Mouse (Mus musculus): ENCODE measurements around the gene Arid1a. TPM values are rescaled to one million over a fixed set of nuclear protein-coding genes. Genes with fewer than 3 reads are reported as not detected.
"Not testable (repeated sequence)": the region's sequence is repeated elsewhere in the genome, so short reads cannot be mapped to it uniquely, and the experiment has no call there.

Gene Arid1a
- polyA plus RNA-seq, 1 experiment from 2014 or later: 7.6 TPM

DNA sequence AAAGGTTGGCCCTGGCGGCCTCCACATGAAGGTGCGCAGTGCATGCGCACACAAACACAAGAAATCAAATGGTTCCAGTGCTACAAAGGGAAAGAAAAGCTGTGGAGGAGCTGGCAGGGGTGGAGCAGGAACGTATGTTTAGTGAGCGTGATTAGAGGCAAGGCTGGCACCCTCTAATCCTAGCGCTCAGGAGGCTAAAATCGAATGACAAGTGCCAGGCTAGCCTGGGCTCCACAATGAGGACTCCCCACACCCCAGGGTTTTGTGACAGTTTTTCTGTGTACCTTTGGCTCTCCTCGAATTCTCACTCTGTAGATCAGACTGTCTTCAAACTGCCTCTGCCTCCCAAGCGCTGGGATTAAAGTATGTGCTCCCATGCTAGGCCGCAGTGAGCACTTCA is 103.8 kb downstream of the Arid1a start:
- Histone ChIP-seq H3K36me3 (ENCODE audit: control insufficient read depth, insufficient read depth) (no peaks in the 10 kb centered on the region), H3K4me2 (ENCODE audit: low read depth, low read length) (no peak overlapping the region), H3K9me3 (replicated peaks; ENCODE audit: control insufficient read depth, low read length) (no peaks in the 10 kb centered on the region), H3K4me3 (ENCODE audit: low read depth, low read length) (no peak overlapping the region), H3K4me1 (ENCODE audit: control insufficient read depth, low read depth, low read length) (peaks cover 3% of the 10 kb centered on the region), H3K27me3 (ENCODE audit: control insufficient read depth, insufficient read depth, low read depth, low read length) (no peaks in the 10 kb centered on the region), H3K9ac (ENCODE audit: low read depth, low read length) (no peak overlapping the region), H3K27ac (ENCODE audit: low read length) (no peak overlapping the region)
- 77% methylated on average over 10 of the region's 10 CpGs for WGBS (ENCODE audit: insufficient replicate concordance)
- ATAC-seq (ENCODE audit: low read depth): no peak

- 59% methylated on average over 4 of the region's 4 CpGs for WGBS (ENCODE audit: insufficient replicate concordance)
- no peak overlapping the region for H3K27ac ChIP-seq (ENCODE audit: low read length)
- ATAC-seq (ENCODE audit: low read depth): no peak
Observed at GRCm38 (mm10) chr4:133651986-133652385, 104.6 kb downstream of the Arid1a start.

GRCm38 (mm10) chr4:133651445-133651844 is 105.1 kb downstream of the Arid1a start:
- no peak for ATAC-seq (ENCODE audit: low read depth)
- no peak overlapping the region for H3K4me2 ChIP-seq (ENCODE audit: low read depth, low read length)
- H3K4me1 ChIP-seq (ENCODE audit: control insufficient read depth, low read depth, low read length): peaks cover 3% of the 10 kb centered on the region
- H3K4me3 ChIP-seq (ENCODE audit: low read depth, low read length): no peak overlapping the region
- no peaks in the 10 kb centered on the region for H3K27me3 ChIP-seq (ENCODE audit: control insufficient read depth, insufficient read depth, low read depth, low read length)
- WGBS (ENCODE audit: insufficient replicate concordance): 43% methylated on average over 10 of the region's 10 CpGs
- no peak overlapping the region for H3K27ac ChIP-seq (ENCODE audit: low read length)
- no peaks in the 10 kb centered on the region for H3K9me3 ChIP-seq (replicated peaks; ENCODE audit: control insufficient read depth, low read length)
- H3K9ac ChIP-seq (ENCODE audit: low read depth, low read length): no peak overlapping the region
- no peaks in the 10 kb centered on the region for H3K36me3 ChIP-seq (ENCODE audit: control insufficient read depth, insufficient read depth)

More at GRCm38 (mm10) chr4:133651986-133652385, 104.6 kb downstream of the Arid1a start:
- Histone ChIP-seq H3K4me1 (ENCODE audit: control insufficient read depth, low read depth, low read length) (peaks cover 3% of the 10 kb centered on the region), H3K4me3 (ENCODE audit: low read depth, low read length) (no peak overlapping the region), H3K9ac (ENCODE audit: low read depth, low read length) (no peak overlapping the region), H3K36me3 (ENCODE audit: control insufficient read depth, insufficient read depth) (no peaks in the 10 kb centered on the region), H3K9me3 (replicated peaks; ENCODE audit: control insufficient read depth, low read length) (no peaks in the 10 kb centered on the region), H3K4me2 (ENCODE audit: low read depth, low read length) (no peak overlapping the region), H3K27me3 (ENCODE audit: control insufficient read depth, insufficient read depth, low read depth, low read length) (no peaks in the 10 kb centered on the region)

- WGBS (ENCODE audit: insufficient replicate concordance): 30% methylated on average over 7 of the region's 7 CpGs
- peak; percentile 67 for ATAC-seq (ENCODE audit: low read depth)
- Histone ChIP-seq H3K27ac (ENCODE audit: low read length) (no peak within 1 kb of the TSS), H3K4me3 (ENCODE audit: low read depth, low read length) (peak within 1 kb of the TSS; percentile 49), H3K36me3 (ENCODE audit: control insufficient read depth, insufficient read depth) (no peaks in the 10 kb centered on the region), H3K9ac (ENCODE audit: low read depth, low read length) (0 out of 2 replicates have a peak within 1 kb of the TSS, but pooled peaks have one; percentile 13), H3K4me1 (ENCODE audit: control insufficient read depth, low read depth, low read length) (peaks cover 3% of the 10 kb centered on the region), H3K4me2 (ENCODE audit: low read depth, low read length) (peak within 1 kb of the TSS; percentile 45), H3K27me3 (ENCODE audit: control insufficient read depth, insufficient read depth, low read depth, low read length) (no peaks in the 10 kb centered on the region), H3K9me3 (replicated peaks; ENCODE audit: control insufficient read depth, low read length) (no peaks in the 10 kb centered on the region)
Observed at GRCm38 (mm10) chr4:133649989-133650699, 106.4 kb downstream of the Arid1a start, which contains the start of gene Zdhhc18. Gene Zdhhc18, minus strand, starts transcription at chr4:133650154.

DNA sequence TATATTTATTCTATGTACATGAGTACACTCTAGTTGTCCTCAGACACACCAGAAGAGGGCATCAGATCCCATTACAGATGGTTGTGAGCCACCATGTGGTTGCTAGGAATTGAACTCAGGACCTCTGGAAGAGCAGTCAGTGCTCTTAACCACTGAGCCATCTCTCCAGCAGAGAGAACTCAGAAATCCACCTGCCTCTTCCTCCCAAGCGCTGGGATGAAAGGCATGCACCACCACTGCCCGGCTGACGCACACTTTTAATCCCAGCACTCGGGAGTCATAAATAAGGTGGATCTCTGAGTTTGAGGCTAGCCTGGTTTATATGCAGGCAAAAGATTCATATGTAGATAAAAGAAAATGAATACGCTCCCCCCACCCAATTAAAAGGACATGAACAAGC is 107.1 kb downstream of the Arid1a start:
- 75% methylated on average over 5 of the region's 5 CpGs for WGBS (ENCODE audit: insufficient replicate concordance)
- H3K4me1 ChIP-seq (ENCODE audit: control insufficient read depth, low read depth, low read length); H3K27ac ChIP-seq (ENCODE audit: low read length); H3K27me3 ChIP-seq (ENCODE audit: control insufficient read depth, insufficient read depth, low read depth, low read length); H3K36me3 ChIP-seq (ENCODE audit: control insufficient read depth, insufficient read depth); ATAC-seq (ENCODE audit: low read depth); H3K9ac ChIP-seq (ENCODE audit: low read depth, low read length); H3K9me3 ChIP-seq (replicated peaks; ENCODE audit: control insufficient read depth, low read length): not testable (repeated sequence)
- peak overlapping the region; percentile 45 for H3K4me2 ChIP-seq (ENCODE audit: low read depth, low read length)
- peak overlapping the region; percentile 49 for H3K4me3 ChIP-seq (ENCODE audit: low read depth, low read length)

GRCm38 (mm10) chr4:133645680-133646079 is 110.9 kb downstream of the Arid1a start:
- H3K27ac ChIP-seq (ENCODE audit: low read length): no peak overlapping the region
- H3K27me3 ChIP-seq (ENCODE audit: control insufficient read depth, insufficient read depth, low read depth, low read length): no peaks in the 10 kb centered on the region
- no peaks in the 10 kb centered on the region for H3K9me3 ChIP-seq (replicated peaks; ENCODE audit: control insufficient read depth, low read length)
- no peak overlapping the region for H3K4me3 ChIP-seq (ENCODE audit: low read depth, low read length)
- peaks cover 3% of the 10 kb centered on the region for H3K4me1 ChIP-seq (ENCODE audit: control insufficient read depth, low read depth, low read length)
- ATAC-seq (ENCODE audit: low read depth): no peak
- H3K36me3 ChIP-seq (ENCODE audit: control insufficient read depth, insufficient read depth): no peaks in the 10 kb centered on the region
- H3K9ac ChIP-seq (ENCODE audit: low read depth, low read length): no peak overlapping the region
- WGBS (ENCODE audit: insufficient replicate concordance): 60% methylated on average over 21 of the region's 21 CpGs
- no peak overlapping the region for H3K4me2 ChIP-seq (ENCODE audit: low read depth, low read length)

GRCm38 (mm10) chr4:133645195-133645594 is 111.4 kb downstream of the Arid1a start:
- Histone ChIP-seq H3K36me3 (ENCODE audit: control insufficient read depth, insufficient read depth) (no peaks in the 10 kb centered on the region), H3K4me3 (ENCODE audit: low read depth, low read length) (no peak overlapping the region), H3K4me1 (ENCODE audit: control insufficient read depth, low read depth, low read length) (peaks cover 3% of the 10 kb centered on the region), H3K9me3 (replicated peaks; ENCODE audit: control insufficient read depth, low read length) (no peaks in the 10 kb centered on the region), H3K9ac (ENCODE audit: low read depth, low read length) (no peak overlapping the region), H3K4me2 (ENCODE audit: low read depth, low read length) (no peak overlapping the region), H3K27me3 (ENCODE audit: control insufficient read depth, insufficient read depth, low read depth, low read length) (no peaks in the 10 kb centered on the region), H3K27ac (ENCODE audit: low read length) (no peak overlapping the region)
- WGBS (ENCODE audit: insufficient replicate concordance): 75% methylated on average over 3 of the region's 3 CpGs
- ATAC-seq (ENCODE audit: low read depth): no peak

DNA sequence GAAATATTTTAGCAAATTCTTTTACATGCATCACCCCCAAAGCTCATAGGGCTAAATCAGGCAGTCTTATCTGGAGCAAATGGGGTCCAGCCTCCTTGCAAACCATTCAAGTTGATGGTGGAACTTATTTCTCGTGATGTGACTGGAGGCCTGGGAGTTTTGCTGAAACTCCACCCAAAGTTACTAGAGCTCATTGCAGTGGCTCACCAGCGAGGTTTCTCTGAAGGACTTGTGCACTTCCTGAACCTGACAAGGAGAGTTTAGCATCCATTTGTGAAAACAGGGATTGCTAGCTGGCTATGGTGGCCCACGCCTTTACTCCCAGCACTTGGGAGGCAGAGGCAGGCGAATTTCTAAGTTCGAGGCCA is 122.5 kb downstream of the Arid1a start:
- no peaks in the 10 kb centered on the region for H3K36me3 ChIP-seq (ENCODE audit: control insufficient read depth, insufficient read depth)
- H3K9me3 ChIP-seq (replicated peaks; ENCODE audit: control insufficient read depth, low read length): no peaks in the 10 kb centered on the region
- no peaks in the 10 kb centered on the region for H3K27me3 ChIP-seq (ENCODE audit: control insufficient read depth, insufficient read depth, low read depth, low read length)
- H3K4me3 ChIP-seq (ENCODE audit: low read depth, low read length): no peak overlapping the region; the same call in 1 of the 2 replicates
- H3K4me2 ChIP-seq (ENCODE audit: low read depth, low read length): peak overlapping the region; percentile 95
- 65% methylated on average over 5 of the region's 5 CpGs for WGBS (ENCODE audit: insufficient replicate concordance)
- ATAC-seq (ENCODE audit: low read depth): no peak
- H3K4me1 ChIP-seq (ENCODE audit: control insufficient read depth, low read depth, low read length): peaks cover 21% of the 10 kb centered on the region
- no peak overlapping the region for H3K9ac ChIP-seq (ENCODE audit: low read depth, low read length)
- no peak overlapping the region for H3K27ac ChIP-seq (ENCODE audit: low read length)

DNA sequence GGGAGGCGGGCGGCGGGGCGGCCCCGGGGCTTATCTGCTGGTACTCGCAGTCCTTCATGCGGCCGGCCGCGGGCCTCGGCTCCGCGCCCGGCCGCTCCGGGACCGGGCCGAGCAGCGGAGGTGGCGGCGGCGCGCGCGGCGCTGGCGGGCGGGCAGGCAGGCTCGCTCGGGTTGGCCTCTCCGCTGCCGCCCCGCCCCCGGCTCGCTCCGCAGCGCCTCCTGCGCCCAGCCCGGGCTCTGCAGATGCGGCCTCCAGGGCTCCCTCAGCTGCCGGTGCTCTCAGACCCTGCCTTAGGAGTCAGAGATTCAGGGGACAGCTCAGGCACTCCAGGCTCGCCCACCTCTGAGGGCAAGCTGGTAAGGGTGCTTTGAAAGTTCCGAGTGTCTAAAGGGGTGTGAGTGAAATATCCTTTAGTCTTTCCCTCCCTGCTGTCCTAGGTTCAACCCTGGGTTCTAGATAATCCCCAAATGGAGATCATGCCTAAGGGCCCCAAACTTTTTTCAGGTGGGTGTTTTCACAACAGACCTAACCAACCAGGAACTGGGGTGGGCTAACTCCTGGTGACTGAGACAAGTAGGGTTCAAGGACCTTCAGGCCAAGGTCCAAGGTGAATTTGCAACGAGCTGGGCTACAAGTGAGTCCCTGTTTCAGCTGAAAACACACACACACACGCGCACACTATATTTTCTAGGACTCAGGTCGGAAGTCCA is 123.1 kb downstream of the Arid1a start:
- Histone ChIP-seq H3K4me2 (ENCODE audit: low read depth, low read length) (peak overlapping the region; percentile 95), H3K4me3 (ENCODE audit: low read depth, low read length) (peak overlapping the region; percentile 81), H3K9ac (ENCODE audit: low read depth, low read length) (peak overlapping the region; percentile 91), H3K4me1 (ENCODE audit: control insufficient read depth, low read depth, low read length) (peaks cover 21% of the 10 kb centered on the region), H3K36me3 (ENCODE audit: control insufficient read depth, insufficient read depth) (no peaks in the 10 kb centered on the region), H3K27ac (ENCODE audit: low read length) (peak overlapping the region; percentile 68), H3K9me3 (replicated peaks; ENCODE audit: control insufficient read depth, low read length) (no peaks in the 10 kb centered on the region), H3K27me3 (ENCODE audit: control insufficient read depth, insufficient read depth, low read depth, low read length) (no peaks in the 10 kb centered on the region)
- 9% methylated on average over 38 of the region's 47 CpGs for WGBS (ENCODE audit: insufficient replicate concordance)
- ATAC-seq (ENCODE audit: low read depth): peak; percentile 85

All from liver, embryonic 16.5 days (tissue).